Mouse (Mus musculus): ENCODE results near the gene Bmper.

The Bmper gene

DNA sequence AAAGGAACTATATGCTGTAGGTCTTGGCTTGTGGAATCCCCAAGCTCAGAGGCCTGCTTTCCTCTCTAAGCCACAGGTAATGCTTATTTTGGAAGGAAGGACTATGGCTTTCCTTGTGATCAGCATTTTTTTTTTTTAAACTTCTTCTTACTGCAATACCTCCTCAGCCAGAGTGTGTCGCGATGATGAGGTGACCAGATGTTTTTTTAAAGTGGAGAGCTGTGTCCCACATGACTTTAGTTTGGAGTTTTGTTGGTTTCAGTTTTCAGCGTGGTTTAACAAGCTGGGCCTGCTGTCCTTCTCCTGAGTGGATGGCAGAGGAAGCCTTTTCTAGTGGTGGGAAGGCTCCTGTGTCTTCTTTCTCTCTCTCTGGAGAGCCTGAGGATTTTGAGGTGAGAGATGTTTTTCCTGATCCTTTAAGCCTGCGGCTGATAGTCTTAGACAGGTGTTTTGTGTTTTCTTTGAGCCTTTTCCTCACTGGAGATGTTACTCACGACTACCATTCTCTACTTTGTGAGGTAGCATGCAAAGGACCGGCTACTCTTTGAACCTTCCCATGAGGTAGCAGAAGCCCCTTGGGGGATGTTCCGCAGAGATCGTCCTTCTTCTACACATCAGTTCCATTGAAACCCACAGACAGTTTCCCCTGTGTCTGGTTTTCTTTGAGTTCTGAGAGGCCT is 74.8 kb downstream of the Bmper start:
- DNase-seq (ENCODE audit: low spot score in 2 of 2) = peak in 1 of 2 experiments; percentile 28

- no peak for DNase-seq (ENCODE audit: low spot score in 2 of 2)
Observed at GRCm38 (mm10) chr9:23300376-23300775, 77.5 kb downstream of the Bmper start.

DNA sequence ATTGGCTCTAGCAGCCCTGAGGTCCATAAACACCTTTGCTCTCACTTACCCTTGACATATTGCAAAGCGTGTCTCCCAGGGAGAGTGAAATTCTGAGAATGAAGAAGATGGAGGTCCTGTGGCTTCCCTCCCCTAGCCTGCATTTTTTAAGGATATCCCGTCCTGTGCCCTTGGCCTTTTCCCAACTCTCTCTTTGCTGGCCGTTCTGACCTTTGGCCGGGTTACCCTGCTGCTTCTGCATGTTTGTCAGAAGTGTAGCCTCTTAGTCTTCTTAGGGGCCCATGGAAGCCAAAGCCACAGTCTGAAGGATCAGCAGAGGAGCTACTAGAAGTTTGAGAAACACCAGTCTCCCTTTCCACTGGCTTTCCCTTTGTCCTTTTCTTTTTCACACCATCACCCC is 82.8 kb downstream of the Bmper start:
- DNase-seq (ENCODE audit: low spot score in 2 of 2) = no peak

GRCm38 (mm10) chr9:23306226-23306625 is 83.3 kb downstream of the Bmper start:
- DNase-seq (ENCODE audit: low spot score in 2 of 2) = no peak

DNA sequence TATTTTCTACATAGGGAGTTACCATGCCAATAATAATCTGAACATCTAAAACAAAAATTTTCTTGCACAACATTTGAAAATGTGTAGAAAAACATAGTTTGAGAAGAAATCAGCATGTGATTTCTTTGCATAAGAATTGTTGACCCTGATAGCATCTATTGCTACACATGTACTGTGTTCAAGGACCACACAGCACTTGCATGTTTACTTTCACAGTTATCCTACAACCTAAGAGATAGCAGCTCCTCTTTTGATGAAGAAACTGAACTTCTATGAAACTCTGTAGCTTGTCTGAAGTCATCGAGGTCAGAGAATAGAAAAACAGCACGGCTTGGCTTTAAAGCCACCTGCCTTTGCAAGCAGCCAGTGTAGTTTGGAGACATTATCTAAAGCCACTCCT is 85.0 kb downstream of the Bmper start:
- no peak for DNase-seq (ENCODE audit: low spot score in 2 of 2)

- no peak for DNase-seq (ENCODE audit: low spot score in 2 of 2)
Observed at GRCm38 (mm10) chr9:23310953-23311352, 88.1 kb downstream of the Bmper start.

GRCm38 (mm10) chr9:23311956-23312355 is 89.1 kb downstream of the Bmper start:
- DNase-seq (ENCODE audit: low spot score in 2 of 2) = no peak

- DNase-seq (ENCODE audit: low spot score in 2 of 2) = no peak
Observed at GRCm38 (mm10) chr9:23312877-23313276, 90.0 kb downstream of the Bmper start.

DNA sequence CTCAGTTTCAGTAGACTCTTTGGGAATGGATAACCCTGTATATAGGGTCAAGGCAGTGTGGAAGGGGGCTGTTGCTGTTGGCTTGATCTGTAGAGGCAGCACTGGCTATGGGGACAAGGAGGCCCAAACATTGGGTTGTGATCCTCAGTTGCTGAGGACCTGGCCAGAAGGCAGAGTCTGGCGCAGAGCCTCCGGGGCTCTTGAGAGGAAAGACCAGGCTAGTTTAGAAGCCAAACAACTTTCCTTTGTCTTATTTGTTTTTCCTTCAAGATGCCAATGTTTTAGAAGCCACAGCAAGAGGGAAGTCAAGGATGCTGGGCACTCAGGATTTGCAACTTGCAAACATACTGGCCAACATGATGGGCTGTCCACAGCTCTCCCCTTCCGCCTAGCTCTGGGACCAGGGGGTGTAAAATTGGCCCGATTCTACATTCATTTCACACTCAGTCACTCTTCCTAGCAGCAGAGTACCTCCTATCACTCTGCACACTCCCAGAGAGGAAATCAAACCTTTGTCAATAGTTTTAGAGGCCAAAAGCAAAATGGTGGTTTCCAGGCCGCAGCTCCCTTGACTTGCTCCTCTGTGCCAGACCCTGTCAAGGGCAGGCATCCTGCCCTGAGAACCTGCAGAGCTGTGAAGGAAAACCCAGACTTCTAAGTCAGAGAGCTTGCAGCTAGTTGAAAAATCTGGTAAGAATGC is 92.9 kb downstream of the Bmper start:
- no peak for DNase-seq (ENCODE audit: low spot score in 2 of 2)

GRCm38 (mm10) chr9:23327830-23328229 is 105.0 kb downstream of the Bmper start:
- no peak for DNase-seq (ENCODE audit: low spot score in 2 of 2)

DNA sequence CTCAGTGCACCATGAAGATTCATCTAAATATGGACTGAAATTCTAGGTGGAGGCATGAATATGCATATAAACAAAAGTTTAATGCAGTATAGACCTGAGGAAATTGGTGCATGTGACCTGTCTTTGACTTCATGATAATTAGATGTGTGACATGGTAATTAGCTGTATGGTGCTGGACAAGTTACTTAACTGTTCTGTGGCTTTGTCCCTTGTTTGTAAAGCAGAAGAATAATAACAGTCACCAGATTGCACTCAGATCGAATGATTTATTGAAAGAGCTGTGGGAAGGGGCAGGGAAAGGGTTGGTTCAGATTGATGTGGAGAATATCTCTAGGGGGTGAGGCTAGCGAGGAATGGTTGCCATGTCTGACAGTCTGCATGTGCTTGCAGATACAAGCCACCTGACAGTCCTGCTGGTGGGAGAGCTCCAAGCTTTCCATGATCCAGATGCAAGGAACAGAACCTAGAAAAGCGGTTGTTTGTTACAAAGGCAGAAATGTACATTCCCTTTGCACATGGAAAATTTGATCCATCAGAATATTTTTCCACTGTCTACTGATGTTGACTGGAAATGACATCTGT is 110.3 kb downstream of the Bmper start:
- DNase-seq (ENCODE audit: low spot score in 2 of 2) = no peak

DNA sequence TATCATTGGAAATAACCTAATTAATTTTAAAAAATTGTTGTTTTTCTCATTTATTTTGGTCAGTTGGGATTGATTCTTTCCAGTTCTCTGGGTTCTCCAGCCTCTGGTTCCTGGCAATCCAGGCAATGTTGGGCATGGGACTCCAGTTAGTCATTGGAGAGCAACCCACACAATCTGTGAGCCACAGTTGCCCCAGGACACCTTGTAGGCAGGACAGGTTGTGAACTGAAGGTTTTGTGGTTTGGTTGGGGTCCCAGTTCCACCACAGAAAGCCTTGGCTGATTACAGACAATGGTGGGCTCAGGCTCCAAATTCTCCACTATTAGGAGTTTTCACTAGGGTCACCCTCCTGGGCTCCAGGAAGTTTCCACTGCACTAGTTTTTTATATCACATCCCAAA is 117.7 kb downstream of the Bmper start:
- DNase-seq (ENCODE audit: low spot score in 2 of 2) = no peak

DNA sequence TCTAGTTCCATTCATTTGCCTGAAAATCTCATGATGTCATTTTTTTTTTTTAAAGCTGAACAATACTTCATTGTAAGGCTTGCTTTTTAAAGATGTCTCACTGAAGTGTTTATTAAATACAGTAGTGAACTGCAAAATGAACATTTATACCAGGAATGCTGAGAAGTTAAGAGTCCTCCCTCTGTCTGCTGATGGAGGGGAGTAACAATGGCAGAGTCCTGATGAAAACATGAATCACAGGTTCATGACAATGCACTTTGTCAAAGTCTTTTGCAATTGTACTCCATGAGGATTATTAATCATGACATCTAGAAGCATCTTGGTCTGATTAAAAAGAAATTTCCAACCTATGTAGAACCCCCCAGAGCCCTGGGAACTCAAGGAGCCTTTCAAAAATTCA is 118.4 kb downstream of the Bmper start:
- DNase-seq (ENCODE audit: low spot score in 2 of 2) = no peak

- no peak for DNase-seq (ENCODE audit: low spot score in 2 of 2)
Observed at GRCm38 (mm10) chr9:23344353-23344752, 121.5 kb downstream of the Bmper start.

DNA sequence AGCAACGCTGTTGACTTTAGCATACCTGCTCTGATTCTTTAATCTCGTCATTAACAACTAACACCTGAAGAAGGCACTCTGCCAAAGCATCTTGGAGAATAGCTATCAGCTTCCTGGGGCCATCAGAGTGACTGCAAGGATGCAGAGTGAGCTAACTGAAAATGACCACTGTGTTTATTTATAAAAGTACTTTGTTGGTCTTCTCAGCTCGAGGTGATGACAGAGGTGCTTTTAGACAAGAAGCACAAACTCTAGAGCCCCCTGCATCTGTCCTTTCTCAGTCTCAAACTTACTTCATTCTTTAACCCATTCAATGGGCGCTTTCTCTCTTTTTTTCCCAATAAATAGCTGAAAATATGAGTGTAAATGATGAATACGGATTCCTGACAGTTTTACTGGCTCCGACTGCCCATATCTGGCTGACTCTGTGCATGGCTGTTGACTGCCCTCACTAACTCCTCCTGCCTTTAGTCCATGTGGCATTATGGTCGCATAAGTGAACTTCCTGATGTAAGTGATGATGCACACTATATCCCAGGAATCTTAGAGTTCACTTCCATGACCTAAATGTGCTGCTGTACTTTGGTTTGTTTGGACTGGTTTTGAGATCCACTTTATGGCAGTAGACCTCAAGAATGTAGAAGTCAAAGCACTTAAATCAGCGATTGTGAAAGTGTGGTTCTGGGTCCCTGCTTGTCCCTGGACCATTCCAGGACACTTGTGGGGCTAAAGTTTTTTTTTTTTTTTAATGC is 122.4 kb downstream of the Bmper start:
- DNase-seq (ENCODE audit: low spot score in 2 of 2) = no peak

- no peak for DNase-seq (ENCODE audit: low spot score in 2 of 2)
Observed at GRCm38 (mm10) chr9:23349603-23350002, 126.7 kb downstream of the Bmper start.

GRCm38 (mm10) chr9:23351400-23351799 is 128.5 kb downstream of the Bmper start:
- no peak for DNase-seq (ENCODE audit: low spot score in 2 of 2)

DNA sequence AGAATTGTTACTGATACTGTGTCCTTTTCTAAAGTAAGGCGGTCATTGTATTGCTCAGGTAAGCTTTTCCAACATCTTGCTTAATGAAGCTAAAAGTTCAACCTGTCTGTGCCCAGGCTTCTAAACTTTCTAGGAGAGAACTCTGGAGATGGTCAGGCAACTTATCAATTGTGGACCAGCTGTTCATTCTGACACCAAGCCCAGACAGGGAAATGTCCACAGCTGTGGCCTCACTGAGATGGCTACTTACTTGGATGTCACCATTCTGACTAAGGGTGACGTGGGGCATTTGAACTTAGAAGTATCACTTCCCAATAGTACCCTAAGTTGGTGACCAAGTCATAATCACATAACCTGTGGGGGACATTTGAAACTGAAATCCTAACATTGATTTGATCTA is 129.5 kb downstream of the Bmper start:
- no peak for DNase-seq (ENCODE audit: low spot score in 2 of 2)

GRCm38 (mm10) chr9:23354201-23354820 is 131.4 kb downstream of the Bmper start:
- no peak for DNase-seq (ENCODE audit: low spot score in 2 of 2)

- no peak for DNase-seq (ENCODE audit: low spot score in 2 of 2)
Observed at GRCm38 (mm10) chr9:23358108-23358507, 135.2 kb downstream of the Bmper start.

- no peak for DNase-seq (ENCODE audit: low spot score in 2 of 2)
Observed at GRCm38 (mm10) chr9:23363139-23363538, 140.3 kb downstream of the Bmper start.

- DNase-seq (ENCODE audit: low spot score in 2 of 2) = no peak
Observed at GRCm38 (mm10) chr9:23363540-23363939, 140.7 kb downstream of the Bmper start.
